Mouse (Mus musculus): ENCODE data around the gene Ralgapa2. TPM values are rescaled to one million over a fixed set of nuclear protein-coding genes. Genes with fewer than 3 reads are reported as not detected.

Gene Ralgapa2
- total RNA-seq, 2 experiments from 2014 or later, result 17.1 to 35.4 TPM

- DNase-seq (ENCODE audit: extremely low spot score in 1 of 2, low spot score in 1 of 2), result no peak
Observed at GRCm38 (mm10) chr2:146314751-146315150, 197.4 kb downstream of the Ralgapa2 start.

- no peak for DNase-seq (ENCODE audit: extremely low spot score in 1 of 2, low spot score in 1 of 2)
Observed at GRCm38 (mm10) chr2:146313811-146314210, 198.3 kb downstream of the Ralgapa2 start.

DNA sequence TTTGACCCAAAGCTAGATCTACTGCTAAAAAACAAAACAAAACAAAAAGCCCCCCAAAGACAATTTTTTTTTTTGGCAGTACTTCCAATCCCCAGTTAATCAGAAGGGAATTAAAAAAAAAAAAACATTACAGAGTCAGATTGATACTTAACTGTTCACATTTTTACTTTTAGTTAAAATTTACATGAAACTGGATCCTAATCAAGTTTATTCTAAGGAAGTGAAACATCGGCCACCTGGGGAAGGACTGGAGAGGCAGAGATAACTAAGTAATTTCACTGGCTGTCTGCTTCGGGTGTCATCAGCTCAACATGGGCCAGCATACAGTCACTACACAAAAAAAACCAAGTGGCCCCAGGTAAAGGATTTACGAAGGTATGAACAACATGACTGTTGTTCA lies 201.4 kb downstream of the Ralgapa2 start:
- DNase-seq (ENCODE audit: extremely low spot score in 1 of 2, low spot score in 1 of 2), result no peak

GRCm38 (mm10) chr2:146310291-146310690 lies 201.9 kb downstream of the Ralgapa2 start:
- no peak for DNase-seq (ENCODE audit: extremely low spot score in 1 of 2, low spot score in 1 of 2)

GRCm38 (mm10) chr2:146309413-146309812 lies 202.7 kb downstream of the Ralgapa2 start:
- DNase-seq (ENCODE audit: extremely low spot score in 1 of 2, low spot score in 1 of 2), result no peak

GRCm38 (mm10) chr2:146307060-146307459 lies 205.1 kb downstream of the Ralgapa2 start:
- no peak for DNase-seq (ENCODE audit: extremely low spot score in 1 of 2, low spot score in 1 of 2)

GRCm38 (mm10) chr2:146302094-146302699 lies 209.9 kb downstream of the Ralgapa2 start:
- no peak for DNase-seq (ENCODE audit: extremely low spot score in 1 of 2, low spot score in 1 of 2)

DNA sequence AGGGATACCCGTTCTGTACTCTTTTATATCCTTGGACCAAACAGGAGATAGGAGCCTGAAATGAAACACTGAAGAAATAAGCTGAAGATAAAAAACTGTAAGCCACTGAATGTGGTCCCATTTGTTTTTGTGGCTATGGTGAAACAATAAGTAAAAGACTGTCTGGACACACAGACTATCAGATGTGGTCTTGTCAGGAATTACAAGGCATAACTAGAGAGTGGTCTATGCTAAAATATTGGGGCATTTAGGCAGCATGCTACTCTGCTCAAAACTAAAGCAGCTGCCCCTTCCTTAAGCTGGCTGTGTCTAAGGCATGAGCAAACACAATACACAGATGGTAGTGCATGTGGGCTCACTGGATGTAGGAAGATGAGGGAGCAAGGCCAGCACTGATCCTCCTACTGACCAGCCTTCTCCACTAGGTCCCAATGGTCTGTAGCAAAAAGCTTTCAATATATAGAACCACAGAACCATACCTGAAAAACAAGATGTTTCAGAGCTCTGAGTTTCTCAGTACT lies 211.6 kb downstream of the Ralgapa2 start:
- DNase-seq (ENCODE audit: extremely low spot score in 1 of 2, low spot score in 1 of 2), result no peak

GRCm38 (mm10) chr2:146299841-146300460 lies 212.2 kb downstream of the Ralgapa2 start:
- no peak for DNase-seq (ENCODE audit: extremely low spot score in 1 of 2, low spot score in 1 of 2)

DNA sequence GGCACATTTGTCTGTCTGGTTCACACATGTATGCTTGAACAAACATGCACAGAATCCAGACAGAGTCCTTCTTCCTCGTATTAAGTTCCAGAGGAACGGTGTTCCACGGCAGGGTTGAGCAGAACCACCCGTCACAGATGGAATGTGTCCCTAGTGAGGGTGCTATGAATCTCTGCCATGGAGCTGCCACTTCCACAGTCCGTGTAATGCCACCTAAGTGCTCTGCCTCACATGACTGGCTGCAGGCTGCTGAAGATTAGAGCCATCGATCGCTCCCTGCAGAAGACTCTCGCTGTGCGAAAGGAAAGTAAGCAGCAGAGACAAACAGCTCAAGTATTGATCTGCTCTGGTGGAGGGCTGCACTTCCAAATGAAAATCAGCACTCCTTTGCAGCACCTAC lies 218.6 kb downstream of the Ralgapa2 start:
- no peak for DNase-seq (ENCODE audit: extremely low spot score in 1 of 2, low spot score in 1 of 2)

DNA sequence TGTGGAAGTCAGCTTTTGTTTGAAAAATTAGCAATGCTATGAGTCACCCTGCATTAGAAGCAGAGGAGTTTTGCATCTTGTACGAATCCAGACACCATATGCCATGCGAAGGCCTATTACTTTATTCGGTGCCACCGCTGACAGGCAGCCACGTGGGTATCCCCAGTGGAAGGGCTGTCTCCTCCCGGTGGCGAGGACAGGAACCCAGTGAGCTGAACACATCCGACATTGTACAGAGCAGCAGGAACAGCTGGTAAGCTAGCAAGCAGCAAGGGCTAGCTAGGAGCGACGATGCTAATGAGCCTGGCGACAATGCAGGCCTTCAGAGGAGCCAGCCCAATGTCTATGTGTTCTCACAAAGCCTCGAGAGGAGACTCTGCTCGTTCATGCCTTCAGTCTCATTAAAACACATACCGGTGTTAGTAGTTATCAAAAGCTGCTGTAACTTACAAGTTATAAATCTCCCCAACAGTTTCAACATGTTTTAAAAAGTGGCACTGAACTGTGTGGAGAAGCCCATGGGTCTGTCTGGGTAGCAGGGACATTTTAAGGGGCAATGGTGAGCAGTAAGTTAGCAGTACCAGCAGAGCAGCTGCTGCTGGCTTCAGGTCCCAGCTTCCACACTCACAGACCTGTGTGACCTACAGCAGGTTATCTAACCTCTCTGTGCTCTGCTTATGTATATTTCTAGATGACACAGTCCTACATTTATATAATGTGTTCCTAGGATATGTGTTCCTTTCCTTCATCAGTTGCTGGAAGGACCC lies 221.1 kb downstream of the Ralgapa2 start:
- DNase-seq (ENCODE audit: extremely low spot score in 1 of 2, low spot score in 1 of 2), result peak; percentile 36 to 53

- no peak for DNase-seq (ENCODE audit: extremely low spot score in 1 of 2, low spot score in 1 of 2)
Observed at GRCm38 (mm10) chr2:146290366-146290765, 221.8 kb downstream of the Ralgapa2 start.

GRCm38 (mm10) chr2:146289394-146289793 lies 222.8 kb downstream of the Ralgapa2 start:
- no peak for DNase-seq (ENCODE audit: extremely low spot score in 1 of 2, low spot score in 1 of 2)

DNA sequence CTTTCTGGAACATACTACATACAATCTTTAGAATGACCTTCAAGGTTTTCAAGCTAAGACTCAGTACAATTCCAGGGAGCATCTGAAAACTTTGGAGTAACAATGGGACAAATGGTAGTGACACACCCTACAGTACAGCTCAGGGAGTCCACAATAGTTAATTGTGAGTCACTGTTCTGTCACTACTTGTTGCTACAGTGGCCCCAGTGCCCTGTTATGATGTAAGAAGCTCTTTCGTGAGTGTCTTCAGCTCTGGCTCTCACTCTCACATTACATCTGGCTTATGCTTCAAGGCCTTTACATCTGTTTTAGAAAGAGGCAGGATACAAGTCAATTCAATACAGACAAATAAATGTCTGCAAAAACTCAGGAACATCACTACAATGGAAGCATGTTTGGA lies 223.8 kb downstream of the Ralgapa2 start:
- no peak for DNase-seq (ENCODE audit: extremely low spot score in 1 of 2, low spot score in 1 of 2)

GRCm38 (mm10) chr2:146287531-146287930 lies 224.6 kb downstream of the Ralgapa2 start:
- DNase-seq (ENCODE audit: extremely low spot score in 1 of 2, low spot score in 1 of 2), result no peak

DNA sequence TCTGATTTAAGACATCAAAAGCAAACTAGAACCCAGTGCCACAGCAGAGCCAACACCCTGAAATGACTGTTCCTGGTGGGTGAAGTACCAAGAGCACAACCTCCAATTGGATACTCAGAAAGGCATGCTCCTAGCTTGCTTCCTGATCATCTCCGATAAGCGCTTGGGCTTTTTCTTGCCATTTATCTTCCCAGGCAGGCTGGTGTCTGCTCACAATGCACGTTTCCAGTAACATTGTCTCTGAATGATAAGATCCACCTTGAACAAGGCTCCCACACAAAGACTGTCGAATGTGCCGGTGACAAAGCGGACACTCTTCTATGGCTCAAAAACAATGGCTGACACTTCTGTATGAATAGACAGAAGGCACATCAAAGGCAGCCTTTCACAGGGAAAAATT lies 230.8 kb downstream of the Ralgapa2 start:
- no peak for DNase-seq (ENCODE audit: extremely low spot score in 1 of 2, low spot score in 1 of 2)

- DNase-seq (ENCODE audit: extremely low spot score in 1 of 2, low spot score in 1 of 2), result no peak
Observed at GRCm38 (mm10) chr2:146280921-146281274, 231.2 kb downstream of the Ralgapa2 start.

DNA sequence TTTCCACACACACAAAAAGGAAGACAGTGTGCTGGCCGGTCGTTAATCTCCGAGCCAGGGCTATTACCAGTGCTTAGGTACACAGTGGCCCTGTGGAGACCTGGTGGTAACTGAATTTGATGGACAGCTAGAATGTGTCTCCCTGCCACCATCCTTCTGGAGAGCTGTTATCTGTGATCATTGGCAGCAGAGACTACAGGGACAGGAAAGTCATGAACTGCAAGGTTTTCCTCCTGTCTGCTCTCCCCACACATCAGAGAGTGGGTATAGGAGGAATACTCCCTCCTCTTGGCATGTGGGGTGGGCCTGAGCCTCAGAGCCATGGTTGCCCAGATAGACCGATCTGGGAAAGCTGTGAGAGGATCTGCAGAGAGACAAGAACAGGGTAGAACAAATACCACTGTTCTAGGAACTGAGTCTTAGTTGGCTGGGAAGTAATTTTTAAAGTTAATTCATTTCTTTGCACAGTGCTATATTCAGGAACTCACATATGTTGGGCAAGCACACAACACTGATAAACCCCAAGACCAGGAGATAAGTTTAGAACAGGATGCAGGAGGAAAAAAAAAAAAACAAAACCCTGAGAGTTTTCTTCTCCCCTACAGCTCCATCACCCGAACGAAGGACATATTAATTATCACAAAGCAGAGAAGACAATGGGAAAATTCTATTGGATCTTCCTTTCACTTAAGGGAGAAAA lies 231.8 kb downstream of the Ralgapa2 start:
- DNase-seq (ENCODE audit: extremely low spot score in 1 of 2, low spot score in 1 of 2), result no peak

- DNase-seq (ENCODE audit: extremely low spot score in 1 of 2, low spot score in 1 of 2), result no peak
Observed at GRCm38 (mm10) chr2:146279430-146280220, 232.5 kb downstream of the Ralgapa2 start.

- DNase-seq (ENCODE audit: extremely low spot score in 1 of 2, low spot score in 1 of 2), result no peak
Observed at GRCm38 (mm10) chr2:146278381-146278780, 233.8 kb downstream of the Ralgapa2 start.
